Mouse (Mus musculus) stomach, embryonic 15.5 days (tissue): ENCODE data around the gene Arf4. TPM values are rescaled to one million over a fixed set of nuclear protein-coding genes. Genes with fewer than 3 reads are reported as not detected.
"Not testable (repeated sequence)": the region's sequence is repeated elsewhere in the genome, so short reads cannot be mapped to it uniquely, and the experiment has no call there.

Experiments used
- ATAC-seq: fragments of 200-750 bp; cut with Nextera tagmentation; 2 replicates; pipeline ENCODE4 v1.8.0; 2017; ENCODE audit warnings: low read depth, moderate number of reproducible peaks, moderate TSS enrichment; ENCODE audit not compliant: insufficient read depth, low FRiP score
- H3K27ac ChIP-seq: fragments of 300-500 bp; sonication (generic); 2 replicates; pipeline ENCODE4 v1.5.1; 2015; ENCODE audit warnings: mild to moderate bottlenecking, inconsistent platforms
- H3K27me3 ChIP-seq: fragments of 300-500 bp; sonication (generic); replicated peaks from 2 replicates; pipeline ENCODE4 v1.6.1; 2015; ENCODE audit warnings: inconsistent platforms
- H3K36me3 ChIP-seq: fragments of 300-500 bp; sonication (generic); 2 replicates; pipeline ENCODE4 v1.6.1; 2015; ENCODE audit warnings: inconsistent platforms
- H3K4me1 ChIP-seq: fragments of 300-500 bp; sonication (generic); 2 replicates; pipeline ENCODE4 v1.6.1; 2015; ENCODE audit warnings: inconsistent platforms
- H3K4me2 ChIP-seq: fragments of 300-500 bp; sonication (generic); 2 replicates; pipeline ENCODE4 v1.6.1; 2015; ENCODE audit warnings: mild to moderate bottlenecking, inconsistent platforms
- H3K4me3 ChIP-seq: fragments of 300-500 bp; sonication (generic); replicated peaks from 2 replicates; pipeline ENCODE4 v1.5.1; 2015; ENCODE audit warnings: inconsistent platforms
- H3K9ac ChIP-seq: fragments of 300-500 bp; sonication (generic); 2 replicates; pipeline ENCODE4 v1.6.1; 2015; ENCODE audit warnings: inconsistent platforms
- H3K9me3 ChIP-seq: fragments of 300-500 bp; sonication (generic); 2 replicates; pipeline ENCODE4 v1.6.1; 2016; ENCODE audit warnings: inconsistent platforms
- WGBS: fragments of 180-500 bp; shearing (Covaris S2); methylation state at CpG from one replicate; pipeline ENCODE4 v1.1.7; 2015; 5-methylcytosine and 5-hydroxymethylcytosine counted together
- microRNA-seq: library from miRNA; unstranded; fragments of <30 nt; microRNA quantifications from one replicate; pipeline ENCODE4, GENCODE M21; 2016
- polyA plus RNA-seq: library from polyadenylated mRNA; unstranded; fragments of >200 nt; fragmentation: Nextera tagmentation; extraction: Ambion mirVana; gene quantifications from 2 replicates; pipeline ENCODE4 v1.2.1, GENCODE M21; 2015

Arf4 gene
- polyA plus RNA-seq, 1 experiment from 2014 or later: 614 TPM

- no peaks in the 10 kb centered on the region for H3K27me3 ChIP-seq
- H3K4me2 ChIP-seq: no peak overlapping the region
- no peak overlapping the region for H3K27ac ChIP-seq
- no peak overlapping the region for H3K4me3 ChIP-seq
- no peak for ATAC-seq
- no peaks in the 10 kb centered on the region for H3K36me3 ChIP-seq
- H3K9ac ChIP-seq: no peak overlapping the region
- H3K9me3 ChIP-seq: no peaks in the 10 kb centered on the region
- H3K4me1 ChIP-seq: no peaks in the 10 kb centered on the region
Measured at GRCm38 (mm10) chr14:26697912-26698311, 60.0 kb downstream of the Arf4 start.

DNA sequence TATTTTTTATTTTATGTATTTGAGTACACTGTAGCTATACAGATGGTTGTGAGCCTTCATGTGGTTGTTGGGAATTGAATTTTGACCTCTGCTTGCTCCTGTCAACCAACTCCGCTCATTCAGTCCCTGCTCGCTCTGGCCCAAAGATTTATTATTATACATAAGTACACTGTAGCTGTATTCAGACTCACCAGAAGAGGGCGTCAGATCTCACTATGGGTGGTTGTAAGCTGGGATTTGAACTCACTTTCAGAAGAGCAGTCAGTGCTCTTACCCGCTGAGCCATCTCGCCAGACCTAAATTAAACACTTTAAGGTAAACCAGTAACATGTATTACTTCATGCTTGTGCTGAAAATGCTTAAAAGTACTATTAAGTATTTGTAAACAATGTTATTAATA is 67.4 kb downstream of the Arf4 start:
- 83% methylated on average over 5 of the region's 5 CpGs for WGBS
- not testable (repeated sequence) for ATAC-seq, H3K4me1 ChIP-seq, H3K4me3 ChIP-seq, H3K27ac ChIP-seq, H3K36me3 ChIP-seq, H3K4me2 ChIP-seq, H3K9ac ChIP-seq, H3K27me3 ChIP-seq, H3K9me3 ChIP-seq

Small RNA genes lying within 50 kb of the gene (microRNA-seq; reads per million reads assigned to microRNA genes)
- gene Mir7672: not detected

Other genes starting within 250 kb of the Arf4 start
- gene Slmap, start 103.1 kb upstream of the Arf4 start, polyA plus RNA-seq: 48.3 and 49.9 TPM in 2 replicates
- gene Dennd6a, start 64.2 kb upstream of the Arf4 start, polyA plus RNA-seq: 34.4 and 36.0 TPM in 2 replicates
- gene Pde12, start 31.8 kb downstream of the Arf4 start, polyA plus RNA-seq: 9.9 and 10.0 TPM in 2 replicates
- 0.03 and 0.05 TPM in 2 replicates for gene Dnah12, start 55.2 kb downstream of the Arf4 start, polyA plus RNA-seq